Comparison of ENCODE assay signal across 9 mouse cellular contexts in the genomic region with DNA sequence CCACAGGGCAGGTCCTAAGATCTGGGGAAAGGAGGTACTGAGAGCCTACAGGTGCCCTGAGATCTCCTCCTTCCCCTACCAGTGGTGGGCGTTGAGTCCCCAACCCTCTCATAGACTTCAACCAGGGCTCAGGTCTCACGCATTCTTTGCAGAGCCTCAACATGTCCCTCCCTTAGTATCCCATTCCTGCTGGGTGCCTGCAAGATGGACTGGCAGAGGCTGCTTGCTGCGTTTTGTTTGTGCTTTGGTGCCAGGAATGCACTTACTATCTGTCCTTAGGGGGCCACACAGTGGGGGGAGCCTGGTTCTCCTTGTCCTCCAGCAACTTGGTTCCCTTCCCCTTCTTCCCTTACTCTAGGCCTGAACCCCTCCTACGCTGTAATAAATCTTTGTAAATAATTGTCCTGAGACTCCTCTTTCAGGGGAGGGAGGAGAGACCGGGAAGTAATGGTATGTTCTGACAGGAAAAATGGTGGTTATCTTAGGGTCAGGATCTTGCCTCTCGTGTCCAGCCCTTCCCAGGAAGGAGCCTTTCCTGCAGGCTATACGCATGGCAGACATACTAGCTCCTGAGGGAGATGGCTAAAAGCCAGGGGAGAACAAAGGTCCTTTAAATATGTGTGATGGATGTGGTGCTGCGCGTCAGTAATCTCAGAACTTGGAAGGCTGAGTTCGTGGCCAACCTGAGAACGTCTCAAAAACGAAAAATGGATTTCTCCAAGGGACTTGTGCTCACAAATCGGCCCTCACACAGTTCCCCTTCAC. TPM values are rescaled to one million over a fixed set of nuclear protein-coding genes. Genes with fewer than 3 reads are reported as not detected.
DNase-seq lines count a peak whose midpoint lies in the region; ATAC-seq and TF ChIP-seq lines count a peak whose summit lies in the region.
"Had no signal": no experiment of that assay in that cellular context is flagged by ENCODE, and none has a peak within 500 bp of the region (broad histone marks: within the 10 kb centered on the region; RNA-seq: fewer than 3 reads in every experiment).

No protein-coding gene starts in this region.

- H3K27ac ChIP-seq in heart, adult 2 months, result peak overlapping the region; percentile 88
- H3K27ac ChIP-seq in cortical plate, adult 2 months (ENCODE audit: insufficient read depth, low read length), result peak overlapping the region; percentile 1; the same call in 1 of the 2 replicates
- peak overlapping the region; percentile 70 for H3K27ac ChIP-seq in hindbrain, embryonic 15.5 days (replicated peaks)

- 9% methylated on average over 13 of the region's 13 CpGs for WGBS in heart, adult 2 months
- WGBS in hindbrain, embryonic 15.5 days, result 10% methylated on average over 13 of the region's 13 CpGs

- no peak for DNase-seq in heart, adult 2 months
- no peak for DNase-seq in heart, adult 18-20 months
- peak; percentile 61 for DNase-seq in lung, postnatal 25 days (ENCODE audit: low spot score)
- DNase-seq in left cerebral cortex, adult 18-20 months (ENCODE audit: low spot score in 2 of 2), result no peak
- DNase-seq in left cerebral cortex, postnatal 36 days (ENCODE audit: low spot score in 2 of 2), result no peak
- DNase-seq in frontal cortex, postnatal 36 days (ENCODE audit: low spot score in 2 of 2), result no peak

- H3K79me2 ChIP-seq in heart, adult 2 months (replicated peaks; ENCODE audit: control insufficient read depth, insufficient read depth, low read length), result no peaks in the 10 kb centered on the region

- no peak for TF ChIP-seq POLR2A in heart, adult 2 months (IDR thresholded peaks at IDR 0.05; ENCODE audit: insufficient read depth, low read depth, low read length)
- no peak for TF ChIP-seq POLR2A in cortical plate, adult 2 months (IDR thresholded peaks at IDR 0.05; ENCODE audit: extremely low read depth, insufficient read depth, low read length)

- TF ChIP-seq EP300 in heart, adult 2 months (IDR thresholded peaks at IDR 0.05; ENCODE audit: insufficient read depth, low read depth, low read length), result no peak

- no peaks in the 10 kb centered on the region for H3K9me3 ChIP-seq in hindbrain, embryonic 15.5 days

- peaks cover 14% of the 10 kb centered on the region for H3K4me1 ChIP-seq in heart, adult 2 months (ENCODE audit: control insufficient read depth, insufficient read depth, low read length)
- H3K4me1 ChIP-seq in cortical plate, adult 2 months (ENCODE audit: control insufficient read depth, insufficient read depth, low read length), result peaks cover 5% of the 10 kb centered on the region; the same call in 1 of the 2 replicates
- H3K4me1 ChIP-seq in hindbrain, embryonic 15.5 days (replicated peaks), result peaks cover 45% of the 10 kb centered on the region

- no peaks in the 10 kb centered on the region for H3K36me3 ChIP-seq in heart, adult 2 months (ENCODE audit: control insufficient read depth, insufficient read depth, low read length)
- no peaks in the 10 kb centered on the region for H3K36me3 ChIP-seq in hindbrain, embryonic 15.5 days

- no peaks in the 10 kb centered on the region for H3K27me3 ChIP-seq in heart, adult 2 months (ENCODE audit: control insufficient read depth, insufficient read depth, low read length)
- H3K27me3 ChIP-seq in hindbrain, embryonic 15.5 days, result peaks cover 12% of the 10 kb centered on the region

- peak overlapping the region; percentile 70 for H3K9ac ChIP-seq in heart, adult 2 months (ENCODE audit: low read depth, low read length)
- H3K9ac ChIP-seq in hindbrain, embryonic 15.5 days, result peak overlapping the region; percentile 37

- ATAC-seq in hindbrain, embryonic 15.5 days (ENCODE audit: low FRiP score, low read depth), result 0 out of 2 replicates have a peak, but pooled peaks have one; percentile 16

- intact Hi-C loops in heart, adult 2 months (cut with DNase I), result loop anchor here (5.0 kb wide), 1 partner anchor 100 kb away; no protein-coding TSS in a partner anchor
- intact Hi-C loops in left cerebral cortex, postnatal 36 days (cut with DNase I), result no loop called here

- peak overlapping the region; percentile 83 for H3K4me2 ChIP-seq in hindbrain, embryonic 15.5 days

- H3K4me3 ChIP-seq in heart, adult 2 months, result peak overlapping the region; percentile 91
- H3K4me3 ChIP-seq in cortical plate, adult 2 months (ENCODE audit: insufficient read depth, low read length), result peak overlapping the region; percentile 78
- peak overlapping the region; percentile 61 for H3K4me3 ChIP-seq in hindbrain, embryonic 15.5 days

- TF ChIP-seq CTCF in heart, adult 2 months (IDR thresholded peaks at IDR 0.05), result no peak
- TF ChIP-seq CTCF in cortical plate, adult 2 months (IDR thresholded peaks at IDR 0.05; ENCODE audit: extremely low read depth, insufficient read depth, low read length), result no peak

RNA-seq across cellular contexts. Expression of gene Stard3, which starts 0.6 kb away (rescaled TPM):
- total RNA-seq in heart, adult 2 months (2021), result 10 to 100 TPM; 19.0 to 24.3 TPM
- 58.3 and 62.3 TPM in 2 replicates for polyA plus RNA-seq in heart, adult 2 months (2012; rRNA removed)
- total RNA-seq in heart, adult 18-20 months (2021), result 10 to 100 TPM; 15.8 to 20.6 TPM
- 63.2 and 70.8 TPM in 2 replicates for polyA plus RNA-seq in cortical plate, adult 2 months (2012; rRNA removed)
- 36.5 and 40.3 TPM in 2 replicates for polyA plus RNA-seq in hindbrain, embryonic 15.5 days (2015; fragmentation: Nextera tagmentation; extraction: Ambion mirVana)
- 10 to 100 TPM; 39.8 to 40.9 TPM for total RNA-seq in left cerebral cortex, adult 18-20 months (2021)
- 10 to 100 TPM; 35.9 to 39.3 TPM for total RNA-seq in left cerebral cortex, postnatal 36 days (2021)

RNA-seq across cellular contexts. Expression of gene Ppp1r1b, which starts 9.4 kb away (rescaled TPM):
- total RNA-seq in heart, adult 2 months (2021), result 1 to 10 TPM; 2.6 to 5.3 TPM
- 15.8 and 16.2 TPM in 2 replicates for polyA plus RNA-seq in heart, adult 2 months (2012; rRNA removed)
- 1 to 10 TPM; 4.3 to 5.1 TPM for total RNA-seq in heart, adult 18-20 months (2021)
- 127 and 322 TPM in 2 replicates for polyA plus RNA-seq in cortical plate, adult 2 months (2012; rRNA removed)
- polyA plus RNA-seq in hindbrain, embryonic 15.5 days (2015; fragmentation: Nextera tagmentation; extraction: Ambion mirVana), result 6.1 and 6.9 TPM in 2 replicates
- total RNA-seq in left cerebral cortex, adult 18-20 months (2021), result 100 to 1,000 TPM; 225 to 310 TPM
- 100 to 1,000 TPM; 225 to 274 TPM for total RNA-seq in left cerebral cortex, postnatal 36 days (2021)

RNA-seq across cellular contexts. Expression of gene Tcap, which starts 26.0 kb away (rescaled TPM):
- 1,000 to 10,000 TPM; 1,095 to 3,136 TPM for total RNA-seq in heart, adult 2 months (2021)
- polyA plus RNA-seq in heart, adult 2 months (2012; rRNA removed), result 1,250 and 1,827 TPM in 2 replicates
- total RNA-seq in heart, adult 18-20 months (2021), result 1,000 to 10,000 TPM; 1,636 to 2,096 TPM
- 13.6 and 17.7 TPM in 2 replicates for polyA plus RNA-seq in cortical plate, adult 2 months (2012; rRNA removed)
- 0.39 TPM in 1 of 2 replicates, not detected in the other for polyA plus RNA-seq in hindbrain, embryonic 15.5 days (2015; fragmentation: Nextera tagmentation; extraction: Ambion mirVana)
- total RNA-seq in left cerebral cortex, adult 18-20 months (2021), result 1 to 10 TPM; 6.9 to 8.1 TPM
- total RNA-seq in left cerebral cortex, postnatal 36 days (2021), result 10 to 100 TPM; 11.8 to 14.4 TPM
- total RNA-seq: hematopoietic stem cell, adult 5-6 weeks had no signal

RNA-seq across cellular contexts. Expression of gene Neurod2, which starts 28.1 kb away (rescaled TPM):
- total RNA-seq in heart, adult 2 months (2021), result not detected
- not detected in 2 replicates for polyA plus RNA-seq in heart, adult 2 months (2012; rRNA removed)
- not detected for total RNA-seq in heart, adult 18-20 months (2021)
- 45.0 and 57.2 TPM in 2 replicates for polyA plus RNA-seq in cortical plate, adult 2 months (2012; rRNA removed)
- polyA plus RNA-seq in hindbrain, embryonic 15.5 days (2015; fragmentation: Nextera tagmentation; extraction: Ambion mirVana), result 20.9 and 28.6 TPM in 2 replicates
- 10 to 100 TPM; 70.9 to 73.2 TPM for total RNA-seq in left cerebral cortex, adult 18-20 months (2021)
- total RNA-seq in left cerebral cortex, postnatal 36 days (2021), result 10 to 100 TPM; 65.2 to 77.3 TPM
- total RNA-seq: hematopoietic stem cell, adult 5-6 weeks had no signal

RNA-seq across cellular contexts. Expression of gene Pnmt, which starts 28.7 kb away (rescaled TPM):
- 1 to 10 TPM in 1 of 2 experiments, under 1 TPM in 1; 0.91 to 1.5 TPM for total RNA-seq in heart, adult 2 months (2021)
- 1.6 and 2.6 TPM in 2 replicates for polyA plus RNA-seq in heart, adult 2 months (2012; rRNA removed)
- total RNA-seq in heart, adult 18-20 months (2021), result under 1 TPM; 0.84 to 0.90 TPM
- polyA plus RNA-seq in cortical plate, adult 2 months (2012; rRNA removed), result 0.13 and 0.40 TPM in 2 replicates
- polyA plus RNA-seq in hindbrain, embryonic 15.5 days (2015; fragmentation: Nextera tagmentation; extraction: Ambion mirVana), result 3.7 and 4.0 TPM in 2 replicates
- total RNA-seq in left cerebral cortex, adult 18-20 months (2021), result under 1 TPM; 0.30 to 0.74 TPM
- under 1 TPM; 0.34 to 0.47 TPM for total RNA-seq in left cerebral cortex, postnatal 36 days (2021)
- total RNA-seq: hematopoietic stem cell, adult 5-6 weeks had no signal

Comparison
In these comparisons a context has a peak if more than half of its experiments do, and no peak if none do; other contexts are left out.
1. H3K27ac ChIP-seq: peak in every context shown above with its lines; median percentile 88 in heart, adult 2 months; 70 in hindbrain, embryonic 15.5 days; 1 in cortical plate, adult 2 months.
2. RNA of gene Ppp1r1b, which starts 9.4 kb away (total RNA-seq): 225 to 310 TPM in left cerebral cortex, adult 18-20 months and 225 to 274 TPM in left cerebral cortex, postnatal 36 days; 2.6 to 5.3 TPM in heart, adult 2 months and 4.3 to 5.1 TPM in heart, adult 18-20 months; every median in the first group is over 10 times any median in the second.
3. RNA of gene Tcap, which starts 26.0 kb away (total RNA-seq): 1,095 to 3,136 TPM in heart, adult 2 months and 1,636 to 2,096 TPM in heart, adult 18-20 months; 11.8 to 14.4 TPM in left cerebral cortex, postnatal 36 days and 6.9 to 8.1 TPM in left cerebral cortex, adult 18-20 months; every median in the first group is over 10 times any median in the second.
4. Peak in every context shown above with its lines, with median percentiles within 50 percentile points of each other: H3K4me3 ChIP-seq.